Mouse (Mus musculus) lung, postnatal 0 days (tissue): ENCODE measurements around the gene Mfap2.

ENCODE experiments used
- CTCF ChIP-seq: IDR thresholded peaks from 2 replicates; pipeline ENCODE4 v1.5.1; 2016; ENCODE audit warnings: antibody characterized with exemption, mild to moderate bottlenecking
- EP300 ChIP-seq: IDR thresholded peaks from 2 replicates; pipeline ENCODE4 v1.6.1; 2016; ENCODE audit warnings: antibody characterized with exemption, mild to moderate bottlenecking, control low read depth

DNA sequence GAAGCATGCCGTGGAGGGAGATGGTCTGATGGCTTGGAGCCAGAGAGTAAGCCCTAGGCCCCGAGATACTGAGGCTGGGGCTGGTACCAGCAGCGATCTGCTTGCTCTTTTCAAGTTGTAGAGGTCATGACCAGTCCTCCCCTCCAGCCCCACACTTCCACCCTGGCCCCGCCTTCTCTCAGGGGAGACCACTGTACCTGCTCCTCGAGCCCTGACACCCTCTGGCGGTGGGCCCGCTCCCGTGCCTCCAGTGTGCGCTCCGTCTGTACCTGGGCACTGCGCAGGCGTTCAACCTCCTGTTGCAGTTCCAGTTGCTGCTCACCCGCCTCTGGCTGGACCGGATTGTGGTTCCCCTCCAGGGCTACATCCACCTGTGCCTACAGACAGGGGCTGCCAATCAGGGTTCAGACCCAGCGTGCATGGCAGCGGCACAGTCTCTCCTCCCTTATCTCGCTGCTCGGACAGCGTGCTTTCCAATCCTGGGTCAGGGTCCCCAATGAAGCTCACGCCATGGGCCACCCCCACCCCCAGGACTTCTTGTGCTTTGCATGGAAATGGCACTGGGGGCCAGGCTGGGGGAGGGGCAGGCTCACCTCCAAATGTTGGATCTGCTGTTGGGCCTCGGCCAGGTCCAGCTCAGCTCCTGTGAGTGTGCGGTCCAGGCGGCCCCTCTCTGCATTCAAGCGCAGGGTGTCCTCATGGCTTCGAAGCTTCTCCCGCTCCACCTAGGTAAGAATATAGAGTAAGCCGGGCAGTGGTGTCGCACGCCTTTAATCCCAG lies 7.6 kb downstream of the Mfap2 start:
- TF ChIP-seq CTCF (no peak), EP300 (no peak)
